Mouse (Mus musculus): ENCODE data around the gene Tlk2. TPM values are rescaled to one million over a fixed set of nuclear protein-coding genes. Genes with fewer than 3 reads are reported as not detected.
"Not testable (repeated sequence)": the region's sequence is repeated elsewhere in the genome, so short reads cannot be mapped to it uniquely, and the experiment has no call there.

The Tlk2 gene
- total RNA-seq (2017), result 83.9 and 106 TPM in 2 replicates

GRCm38 (mm10) chr11:105178516-105178915 lies at the start of gene Tlk2:
TSS of gene Tlk2 (plus strand) at chr11:105178807.
- no peak for ATAC-seq (replicated peaks; ENCODE audit: low read depth, poor library complexity, severe bottlenecking)

GRCm38 (mm10) chr11:105135692-105136091 lies 42.9 kb upstream of the Tlk2 start:
- peak; percentile 29; the same call in 1 of the 2 replicates for ATAC-seq (replicated peaks; ENCODE audit: low read depth, poor library complexity, severe bottlenecking)

GRCm38 (mm10) chr11:105137255-105137654 lies 41.4 kb upstream of the Tlk2 start:
- ATAC-seq (replicated peaks; ENCODE audit: low read depth, poor library complexity, severe bottlenecking), result not testable (repeated sequence)

- not testable (repeated sequence) for ATAC-seq (replicated peaks; ENCODE audit: low read depth, poor library complexity, severe bottlenecking)
Observed at GRCm38 (mm10) chr11:105140512-105140911, 38.1 kb upstream of the Tlk2 start.

GRCm38 (mm10) chr11:105141115-105141514 lies 37.5 kb upstream of the Tlk2 start:
- ATAC-seq (replicated peaks; ENCODE audit: low read depth, poor library complexity, severe bottlenecking), result no peak

GRCm38 (mm10) chr11:105143564-105143963 lies 35.0 kb upstream of the Tlk2 start:
- no peak for ATAC-seq (replicated peaks; ENCODE audit: low read depth, poor library complexity, severe bottlenecking)

- no peak for ATAC-seq (replicated peaks; ENCODE audit: low read depth, poor library complexity, severe bottlenecking)
Observed at GRCm38 (mm10) chr11:105144084-105144483, 34.5 kb upstream of the Tlk2 start.

- no peak for ATAC-seq (replicated peaks; ENCODE audit: low read depth, poor library complexity, severe bottlenecking)
Observed at GRCm38 (mm10) chr11:105144508-105145210, 33.9 kb upstream of the Tlk2 start.

GRCm38 (mm10) chr11:105145211-105145610 lies 33.4 kb upstream of the Tlk2 start:
- no peak for ATAC-seq (replicated peaks; ENCODE audit: low read depth, poor library complexity, severe bottlenecking)

- ATAC-seq (replicated peaks; ENCODE audit: low read depth, poor library complexity, severe bottlenecking), result no peak
Observed at GRCm38 (mm10) chr11:105146593-105146992, 32.0 kb upstream of the Tlk2 start, which contains the start of gene Gm10842. TSS of gene Gm10842 (plus strand) at chr11:105146893.

GRCm38 (mm10) chr11:105149353-105149752 lies 29.3 kb upstream of the Tlk2 start:
- ATAC-seq (replicated peaks; ENCODE audit: low read depth, poor library complexity, severe bottlenecking), result no peak

- no peak for ATAC-seq (replicated peaks; ENCODE audit: low read depth, poor library complexity, severe bottlenecking)
Observed at GRCm38 (mm10) chr11:105149766-105150165, 28.8 kb upstream of the Tlk2 start.

GRCm38 (mm10) chr11:105150691-105151090 lies 27.9 kb upstream of the Tlk2 start:
- ATAC-seq (replicated peaks; ENCODE audit: low read depth, poor library complexity, severe bottlenecking), result no peak

- ATAC-seq (replicated peaks; ENCODE audit: low read depth, poor library complexity, severe bottlenecking), result 0 out of 2 replicates have a peak, but pooled peaks have one; percentile 23
Observed at GRCm38 (mm10) chr11:105151226-105152016, 27.2 kb upstream of the Tlk2 start.

- no peak for ATAC-seq (replicated peaks; ENCODE audit: low read depth, poor library complexity, severe bottlenecking)
Observed at GRCm38 (mm10) chr11:105152017-105152300, 26.6 kb upstream of the Tlk2 start.

- ATAC-seq (replicated peaks; ENCODE audit: low read depth, poor library complexity, severe bottlenecking), result peak; percentile 54
Observed at GRCm38 (mm10) chr11:105152357-105152899, 26.2 kb upstream of the Tlk2 start.

GRCm38 (mm10) chr11:105153068-105153833 lies 25.4 kb upstream of the Tlk2 start:
- peak; percentile 27; the same call in 1 of the 2 replicates for ATAC-seq (replicated peaks; ENCODE audit: low read depth, poor library complexity, severe bottlenecking)

GRCm38 (mm10) chr11:105155915-105156314 lies 22.7 kb upstream of the Tlk2 start:
- ATAC-seq (replicated peaks; ENCODE audit: low read depth, poor library complexity, severe bottlenecking), result no peak

GRCm38 (mm10) chr11:105156748-105157267 lies 21.8 kb upstream of the Tlk2 start:
- no peak for ATAC-seq (replicated peaks; ENCODE audit: low read depth, poor library complexity, severe bottlenecking)

- ATAC-seq (replicated peaks; ENCODE audit: low read depth, poor library complexity, severe bottlenecking), result no peak
Observed at GRCm38 (mm10) chr11:105158047-105158446, 20.6 kb upstream of the Tlk2 start.
